Mouse (Mus musculus): Measurements from ENCODE around the gene Tiam1.

Tiam1 gene

GRCm38 (mm10) chr16:89885661-89886060 is 257.9 kb downstream of the Tiam1 start:
- no peak for DNase-seq (ENCODE audit: low read depth, low spot score)

DNA sequence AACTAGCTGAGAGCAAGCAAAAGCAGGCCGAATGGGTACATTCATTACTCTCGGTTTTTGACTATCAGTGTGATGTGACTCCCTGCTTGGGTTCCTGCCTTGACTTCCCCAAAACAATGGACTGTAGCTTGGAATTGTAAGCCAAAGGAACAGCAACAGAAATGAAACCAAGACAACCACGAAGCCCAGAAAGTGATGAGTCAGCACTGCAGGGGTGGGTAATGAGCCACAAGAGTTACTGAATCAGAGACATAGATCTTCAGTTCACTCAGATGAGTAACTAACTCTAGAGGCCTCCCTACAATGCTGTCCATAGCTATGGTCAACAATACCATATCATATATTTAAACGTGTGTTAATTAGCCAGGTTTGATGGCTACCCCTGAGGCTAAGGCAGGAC is 259.7 kb downstream of the Tiam1 start:
- no peak for DNase-seq (ENCODE audit: low read depth, low spot score)

GRCm38 (mm10) chr16:89882477-89883234 is 260.9 kb downstream of the Tiam1 start:
- peak; percentile 22 for DNase-seq (ENCODE audit: low read depth, low spot score)

GRCm38 (mm10) chr16:89877206-89877605 is 266.4 kb downstream of the Tiam1 start:
- DNase-seq (ENCODE audit: low read depth, low spot score): no peak

- DNase-seq (ENCODE audit: low read depth, low spot score): no peak
Measured at GRCm38 (mm10) chr16:89876079-89876478, 267.5 kb downstream of the Tiam1 start.

GRCm38 (mm10) chr16:89874012-89874704 is 269.4 kb downstream of the Tiam1 start:
- no peak for DNase-seq (ENCODE audit: low read depth, low spot score)

DNA sequence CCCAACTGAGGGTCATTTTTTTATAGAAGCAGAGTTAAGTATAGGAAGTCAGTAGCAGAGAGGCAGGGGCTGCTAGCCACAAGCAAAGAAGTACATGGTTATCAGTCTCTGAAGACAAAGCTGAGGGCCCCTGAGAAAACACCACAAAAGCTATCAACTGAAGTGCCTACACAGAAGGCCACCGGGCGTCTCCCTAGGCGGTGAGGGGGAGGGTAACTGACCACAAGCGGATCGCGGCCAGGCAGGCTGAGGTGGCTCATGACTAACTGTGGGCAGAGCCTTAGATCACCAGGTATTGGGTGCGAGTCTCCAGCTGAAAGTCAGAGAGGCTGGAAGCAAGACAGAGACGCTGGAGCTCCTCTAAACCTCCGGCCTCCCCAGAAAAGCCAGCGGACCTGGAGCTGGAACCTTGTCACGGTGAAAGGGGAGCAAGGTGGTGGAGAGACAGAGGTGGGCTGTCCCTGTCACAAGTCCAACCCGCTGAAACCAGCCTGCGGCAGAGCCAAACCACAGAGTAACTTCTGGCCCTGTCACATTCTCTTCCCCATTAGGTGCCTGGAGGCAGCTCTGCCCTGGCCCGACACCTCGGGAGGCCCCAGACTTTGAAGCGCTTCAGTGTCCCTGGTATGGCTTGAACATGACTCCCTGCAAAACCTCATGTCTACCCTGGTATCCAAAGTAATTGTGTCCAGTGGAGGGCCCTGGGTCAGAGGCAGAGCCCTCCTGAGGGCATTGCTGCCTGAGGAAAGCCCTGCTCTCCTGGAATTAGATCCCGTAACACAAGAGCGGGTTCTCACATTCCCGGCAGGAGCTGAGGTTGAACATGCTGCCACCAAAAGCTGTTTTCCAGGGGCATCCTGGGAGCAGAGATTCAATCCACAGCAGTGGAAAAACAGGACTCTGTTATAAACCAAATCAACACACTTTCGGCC is 271.3 kb downstream of the Tiam1 start:
- DNase-seq (ENCODE audit: low read depth, low spot score): no peak

DNA sequence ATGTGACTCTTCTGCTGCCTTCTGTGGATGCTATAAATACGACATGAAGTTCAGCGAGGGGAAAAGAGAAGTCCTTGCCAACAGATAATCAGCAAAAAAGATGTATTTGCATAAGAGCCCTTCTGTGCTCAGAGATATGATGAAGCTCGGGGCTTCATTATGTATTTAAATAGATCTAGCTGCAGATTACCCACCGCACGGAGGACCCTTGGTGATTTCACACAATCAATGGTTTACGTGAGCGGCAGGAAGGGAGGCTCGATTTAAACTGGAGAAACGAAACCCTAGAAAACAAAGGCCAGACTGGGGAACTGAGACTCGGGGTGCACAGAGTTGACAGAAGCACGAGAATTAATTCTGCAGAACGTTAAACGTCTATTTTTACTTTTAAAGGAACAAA is 272.2 kb downstream of the Tiam1 start:
- DNase-seq (ENCODE audit: low read depth, low spot score): no peak

DNA sequence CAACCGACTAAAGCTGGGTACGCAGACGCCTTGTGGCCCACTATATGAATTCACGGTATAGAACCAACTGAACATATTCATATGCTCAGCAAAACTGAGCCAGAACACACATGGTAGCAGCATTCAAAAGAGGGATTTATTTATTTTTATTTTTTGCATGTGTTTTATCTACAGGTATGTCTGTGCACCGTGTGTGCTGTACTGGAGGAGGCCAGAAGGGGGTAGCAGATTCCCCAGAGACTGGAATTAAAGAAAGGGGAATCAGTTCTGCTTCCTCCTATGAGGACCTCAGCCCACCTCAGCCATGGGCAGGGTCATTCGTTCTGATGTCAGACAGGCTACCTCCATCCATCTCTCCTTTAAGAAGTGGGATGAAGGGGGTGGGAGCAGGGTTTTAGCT is 273.5 kb downstream of the Tiam1 start:
- DNase-seq (ENCODE audit: low read depth, low spot score): no peak

DNA sequence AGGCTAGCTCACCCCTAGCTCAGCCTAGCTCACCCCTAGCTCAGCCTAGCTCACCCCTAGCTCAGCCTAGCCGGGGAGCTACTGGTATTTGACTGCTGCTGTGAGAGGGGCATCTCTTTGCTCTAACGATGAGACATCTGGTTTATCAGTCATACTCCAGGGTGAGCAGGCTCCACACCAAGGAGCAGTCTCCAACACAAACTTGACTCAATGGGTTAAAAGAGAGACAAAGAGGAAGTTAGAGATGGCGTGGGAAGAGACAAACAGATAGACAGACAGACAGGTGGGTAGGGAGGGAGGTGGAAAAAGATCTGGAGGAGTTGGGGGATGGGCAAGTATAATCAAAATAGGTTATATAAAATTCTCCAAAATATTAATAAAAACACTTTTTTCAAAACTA is 275.1 kb downstream of the Tiam1 start:
- no peak for DNase-seq (ENCODE audit: low read depth, low spot score)

- no peak for DNase-seq (ENCODE audit: low read depth, low spot score)
Measured at GRCm38 (mm10) chr16:89867212-89867829, 276.2 kb downstream of the Tiam1 start.

DNA sequence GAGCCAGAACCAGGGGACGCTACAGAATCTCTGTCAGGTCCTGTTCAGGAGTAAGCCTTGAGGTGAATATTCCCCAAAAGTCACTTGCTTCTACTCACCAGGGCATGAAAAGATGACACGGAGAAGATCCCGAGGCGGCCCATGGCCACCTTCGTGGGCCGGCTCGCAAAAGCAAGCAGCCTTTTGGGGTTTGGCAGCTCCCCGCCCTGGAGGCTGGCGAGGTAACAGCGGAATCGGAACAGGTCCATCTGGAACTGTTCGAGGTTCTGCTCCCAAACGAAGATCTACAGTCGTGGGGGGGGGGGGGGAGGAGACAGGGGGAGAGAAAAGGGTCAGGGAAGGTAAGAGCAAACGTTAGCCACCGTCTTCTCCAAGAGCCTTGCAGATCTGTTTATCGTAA is 278.4 kb downstream of the Tiam1 start:
- DNase-seq (ENCODE audit: low read depth, low spot score): no peak

GRCm38 (mm10) chr16:89864710-89865109 is 278.9 kb downstream of the Tiam1 start:
- no peak for DNase-seq (ENCODE audit: low read depth, low spot score)

GRCm38 (mm10) chr16:89863264-89863663 is 280.3 kb downstream of the Tiam1 start:
- DNase-seq (ENCODE audit: low read depth, low spot score): no peak

GRCm38 (mm10) chr16:89861531-89861930 is 282.0 kb downstream of the Tiam1 start:
- no peak for DNase-seq (ENCODE audit: low read depth, low spot score)

GRCm38 (mm10) chr16:89860708-89861107 is 282.9 kb downstream of the Tiam1 start:
- no peak for DNase-seq (ENCODE audit: low read depth, low spot score)

GRCm38 (mm10) chr16:89857666-89858065 is 285.9 kb downstream of the Tiam1 start:
- no peak for DNase-seq (ENCODE audit: low read depth, low spot score)

GRCm38 (mm10) chr16:89854731-89855130 is 288.8 kb downstream of the Tiam1 start:
- DNase-seq (ENCODE audit: low read depth, low spot score): no peak

DNA sequence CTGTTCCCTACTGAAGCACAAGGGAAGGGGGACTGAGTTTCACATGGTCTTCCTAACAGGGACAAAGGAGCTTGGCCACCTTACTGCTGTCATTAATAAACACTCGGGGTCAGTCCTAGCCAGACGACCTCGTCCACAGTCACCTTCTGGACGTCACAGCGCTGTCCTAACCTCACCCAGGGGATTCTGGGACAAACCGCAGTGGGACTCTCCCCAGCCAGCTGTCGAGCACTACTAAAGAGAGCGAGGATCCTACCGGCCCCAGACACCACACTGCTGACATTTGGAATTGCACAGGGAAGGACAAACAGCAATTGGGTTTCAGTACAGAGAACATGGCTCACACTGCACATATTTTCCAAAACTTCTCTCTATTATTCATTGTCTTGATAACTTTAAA is 292.2 kb downstream of the Tiam1 start:
- no peak for DNase-seq (ENCODE audit: low read depth, low spot score)

DNA sequence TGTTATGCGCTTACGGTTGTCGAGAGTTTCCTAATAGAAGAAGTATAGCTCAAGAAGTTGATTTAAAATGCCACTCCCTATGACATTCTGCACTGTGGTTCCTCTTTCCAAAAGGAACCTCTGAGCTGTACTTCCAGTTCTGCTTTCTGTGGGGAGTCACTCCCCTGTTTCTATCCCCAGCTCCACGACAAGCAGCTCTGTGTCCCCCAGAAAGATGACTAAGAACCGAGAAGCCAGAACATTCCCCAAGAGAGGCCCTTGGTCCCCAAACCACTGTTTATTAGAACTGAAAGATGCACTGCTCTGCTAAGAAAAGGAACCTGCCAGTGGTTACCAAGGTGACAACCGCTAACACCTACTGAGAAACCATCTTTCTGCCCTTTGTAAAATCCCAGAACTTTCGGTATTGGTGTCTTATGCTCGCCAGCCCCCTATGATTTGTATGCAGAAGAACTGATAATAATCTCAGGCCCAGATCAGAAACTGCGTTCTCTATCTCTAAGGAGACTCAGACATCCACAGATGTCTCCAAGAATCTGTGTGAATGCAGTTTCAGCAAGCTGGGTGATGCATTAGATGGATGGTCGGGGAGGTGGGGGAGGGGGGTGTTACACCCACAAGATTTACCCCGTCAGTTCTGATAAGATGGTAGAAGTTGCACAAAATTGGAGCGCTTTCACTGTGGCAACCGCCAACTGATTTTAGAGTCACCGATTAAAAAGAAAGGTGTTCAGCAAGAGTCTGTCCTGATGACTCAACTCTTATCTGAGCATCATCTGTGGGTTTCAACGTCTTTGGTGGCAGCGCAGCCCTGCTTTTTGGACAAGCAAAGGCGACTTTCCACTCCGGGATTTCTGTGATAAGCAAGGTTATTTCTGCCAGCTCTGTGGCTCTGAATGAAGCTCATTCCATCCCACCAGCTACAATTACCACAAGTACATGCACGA is 294.6 kb downstream of the Tiam1 start:
- no peak for DNase-seq (ENCODE audit: low read depth, low spot score)

DNA sequence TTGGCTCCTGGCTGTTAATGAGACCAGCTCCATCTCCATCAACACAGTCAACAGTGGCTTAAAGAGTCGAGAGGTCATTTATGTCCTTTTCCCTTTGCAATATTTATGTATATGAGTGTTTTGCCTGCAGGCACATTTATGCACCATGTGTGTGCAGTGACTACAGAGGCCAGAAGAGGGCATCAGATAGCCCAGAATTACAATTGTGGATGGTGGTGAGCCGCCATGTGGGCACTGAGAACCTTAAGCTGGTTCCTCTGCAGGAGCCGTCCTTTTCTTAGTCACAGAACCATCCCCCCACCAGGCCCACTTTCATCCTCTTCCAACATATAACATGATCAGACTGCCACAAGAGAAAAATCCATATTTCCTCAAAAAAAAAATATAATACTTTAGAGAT is 295.4 kb downstream of the Tiam1 start:
- no peak for DNase-seq (ENCODE audit: low read depth, low spot score)

All from embryo, embryonic 11.5 days (tissue).